Mouse (Mus musculus) retina, embryonic 14.5 days (tissue): ENCODE results near the gene Slc8a3.
A peak's percentile ranks its signal among the peaks of the same experiment; 100 is the strongest.

Experiments
- DNase-seq: peaks from one replicate; pipeline ENCODE4 v3.0.0-alpha.2; 2015; ENCODE audit warnings: low spot score

Slc8a3 gene

DNA sequence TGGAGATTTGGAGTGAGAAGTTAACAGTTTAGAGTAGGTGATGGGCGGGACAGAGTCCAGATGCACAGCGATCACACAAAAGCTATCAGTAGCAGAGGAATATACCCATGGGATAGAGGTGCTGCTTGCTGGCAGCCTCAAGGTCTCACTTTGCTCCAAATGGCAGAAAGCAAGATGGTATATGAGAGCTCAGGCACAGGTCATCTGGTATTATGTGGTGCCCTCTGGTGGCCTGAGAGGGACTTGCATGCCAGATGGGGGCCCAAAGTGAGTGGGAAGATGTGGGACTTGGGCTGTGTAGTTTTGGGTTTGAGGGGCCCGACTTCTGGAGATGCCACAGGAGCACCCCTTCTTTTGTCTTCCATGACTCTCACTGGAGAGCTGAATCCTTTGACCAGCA, 150.9 kb downstream of the Slc8a3 start:
- DNase-seq, result peak; percentile 84

DNA sequence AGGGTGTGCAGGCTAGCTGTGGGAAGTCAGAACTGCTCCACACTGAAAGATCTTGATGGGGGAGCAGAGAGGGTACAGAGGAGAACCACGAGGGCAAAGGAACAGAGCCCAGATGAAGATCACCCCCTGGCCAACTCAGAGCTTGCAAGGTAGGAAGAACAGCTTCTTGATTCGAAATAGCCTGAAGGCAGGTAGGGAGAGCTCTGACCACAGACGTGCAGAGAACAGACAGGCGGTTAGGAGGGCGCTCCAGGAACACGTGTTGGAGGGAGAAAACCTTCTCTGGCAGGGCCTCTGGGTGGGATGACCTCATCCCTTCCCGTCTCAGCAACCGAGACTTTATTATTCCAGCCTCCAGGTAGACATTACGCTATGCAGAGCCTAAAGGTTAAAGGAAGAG, 157.7 kb downstream of the Slc8a3 start:
- DNase-seq, result no peak

DNA sequence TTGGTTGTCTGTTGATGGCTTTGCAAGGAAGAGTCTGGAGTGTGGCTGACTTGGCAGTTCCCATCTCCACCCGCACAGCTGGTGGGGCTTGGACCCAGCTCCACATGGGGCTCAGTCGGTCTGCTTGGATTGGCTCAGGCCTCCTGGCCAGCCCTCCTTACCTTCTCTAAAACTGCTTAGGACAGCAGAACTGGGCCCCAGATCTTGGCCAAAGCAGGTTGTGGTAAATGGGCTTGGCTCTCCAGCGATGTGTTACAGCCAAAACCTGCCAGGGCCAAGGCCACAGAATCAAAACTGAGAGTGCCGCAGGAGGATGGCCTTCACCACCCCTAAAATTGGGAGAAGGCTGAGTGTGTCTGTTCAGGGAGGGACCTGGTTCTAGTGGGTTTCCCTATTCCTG, 159.1 kb downstream of the Slc8a3 start:
- DNase-seq, result no peak

DNA sequence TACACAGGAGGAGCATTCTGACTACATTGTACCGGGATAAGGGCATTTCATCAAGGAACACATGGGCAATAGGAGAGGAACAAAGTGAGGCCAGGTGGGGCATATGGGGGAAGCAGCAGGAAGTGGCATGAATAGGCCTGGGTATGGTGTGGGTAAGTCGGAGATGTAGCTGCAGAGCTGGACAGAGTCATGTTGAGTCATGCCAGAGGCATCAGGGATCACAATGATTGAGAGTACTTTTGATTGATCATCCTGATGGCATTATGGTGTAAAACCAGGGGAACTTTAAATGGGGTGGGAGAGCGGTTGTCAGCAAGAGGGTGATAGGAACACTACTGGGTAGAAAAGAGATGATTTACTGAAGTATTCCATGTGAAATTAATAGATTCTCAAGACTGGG, 160.0 kb downstream of the Slc8a3 start:
- DNase-seq, result no peak

DNA sequence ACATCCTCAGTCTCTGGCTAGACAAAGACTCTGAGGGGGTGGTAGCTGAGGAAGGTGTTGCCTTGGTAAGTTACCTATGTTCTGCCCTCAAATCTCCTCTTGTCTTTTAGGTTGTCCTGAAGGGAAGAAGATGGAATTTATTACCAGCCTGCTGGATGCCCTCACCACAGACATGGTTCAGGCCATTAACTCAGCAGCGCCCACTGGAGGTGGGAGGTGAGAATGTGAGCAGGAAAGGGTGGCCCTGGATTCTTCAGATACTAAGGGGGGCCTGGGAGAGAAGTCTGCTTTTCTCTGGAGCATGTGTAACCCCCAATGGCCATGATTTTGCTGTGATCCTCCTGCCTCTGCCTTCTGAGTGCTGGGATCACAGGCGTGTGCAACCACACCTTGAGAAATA, 162.9 kb downstream of the Slc8a3 start:
- no peak for DNase-seq

DNA sequence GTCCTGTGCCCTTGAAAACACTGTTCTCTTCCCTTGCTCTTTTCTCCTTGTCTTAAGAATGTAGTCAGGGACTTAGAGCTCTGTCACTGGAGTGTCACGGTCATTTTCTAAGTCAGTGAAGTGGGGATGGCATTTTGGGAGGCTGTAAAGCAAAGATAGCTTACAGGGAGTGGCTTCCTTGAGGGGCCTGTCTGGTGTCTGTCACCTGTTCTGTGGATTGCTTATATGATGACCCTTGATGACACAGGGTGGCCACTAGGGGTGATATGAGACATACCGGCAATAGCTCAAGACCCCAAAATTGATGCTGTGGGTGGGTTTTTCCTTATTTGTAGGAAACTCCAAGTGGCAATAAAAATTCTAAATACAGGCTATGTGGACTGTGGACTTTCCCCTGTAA, 164.5 kb downstream of the Slc8a3 start:
- DNase-seq, result peak; percentile 43

DNA sequence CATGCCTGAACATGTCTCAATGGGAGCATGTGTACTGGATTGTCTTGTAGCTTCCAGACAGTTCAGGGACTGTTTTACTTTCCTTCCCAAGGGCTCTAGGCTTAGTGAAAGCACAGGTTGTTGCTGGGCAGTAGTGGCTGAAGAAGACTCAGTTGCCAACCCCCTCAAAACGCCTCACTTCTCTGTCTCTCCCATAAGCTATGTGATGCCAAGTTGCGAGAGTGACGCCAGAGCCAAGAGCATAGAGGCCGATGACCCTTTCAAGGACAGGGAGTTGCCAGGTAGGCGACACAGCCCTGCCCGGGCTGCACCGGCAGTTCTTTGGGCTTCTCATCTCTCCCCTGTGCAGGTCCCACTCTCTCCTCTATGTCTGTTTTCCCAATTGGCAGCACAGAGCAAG, 164.9 kb downstream of the Slc8a3 start:
- no peak for DNase-seq

DNA sequence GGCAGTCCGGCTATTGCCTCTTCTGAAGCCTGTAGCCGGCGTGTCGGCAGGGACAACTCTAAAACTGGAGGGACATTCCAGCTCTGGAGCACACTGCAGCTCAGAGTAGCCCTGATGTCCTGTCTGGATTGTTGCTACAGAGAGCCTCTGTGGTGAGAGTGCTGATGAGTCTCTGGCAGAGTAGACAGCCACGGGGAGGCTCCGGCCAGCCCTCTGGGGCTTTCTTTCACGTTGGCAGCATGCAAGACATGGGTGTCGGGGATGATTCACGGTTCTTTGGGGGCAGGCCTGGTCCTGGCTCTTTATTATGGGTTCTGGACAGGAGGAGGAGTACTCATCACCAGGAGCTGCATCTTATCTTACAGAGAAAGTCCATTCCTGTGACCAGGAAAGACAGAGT, 165.8 kb downstream of the Slc8a3 start:
- no peak for DNase-seq

DNA sequence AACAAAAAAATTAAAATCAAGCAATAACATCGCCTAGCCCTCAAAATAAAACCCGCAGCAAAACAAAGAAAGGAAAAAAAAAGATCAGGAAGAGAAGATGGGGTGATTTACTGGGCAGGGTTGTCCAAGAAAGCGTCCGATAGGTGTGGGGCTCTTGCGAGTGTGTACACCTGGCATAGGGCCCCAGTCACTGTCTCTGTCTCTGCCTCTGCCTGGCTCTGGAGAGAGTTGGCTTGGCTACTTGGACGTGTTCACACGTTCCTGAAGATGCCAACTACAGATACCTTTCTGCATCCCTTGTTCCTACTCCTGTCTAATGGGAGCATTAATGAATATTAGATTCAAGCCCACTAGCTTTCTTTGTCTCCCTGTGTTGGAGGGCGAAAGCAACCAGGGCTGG, 166.4 kb downstream of the Slc8a3 start:
- DNase-seq, result no peak

DNA sequence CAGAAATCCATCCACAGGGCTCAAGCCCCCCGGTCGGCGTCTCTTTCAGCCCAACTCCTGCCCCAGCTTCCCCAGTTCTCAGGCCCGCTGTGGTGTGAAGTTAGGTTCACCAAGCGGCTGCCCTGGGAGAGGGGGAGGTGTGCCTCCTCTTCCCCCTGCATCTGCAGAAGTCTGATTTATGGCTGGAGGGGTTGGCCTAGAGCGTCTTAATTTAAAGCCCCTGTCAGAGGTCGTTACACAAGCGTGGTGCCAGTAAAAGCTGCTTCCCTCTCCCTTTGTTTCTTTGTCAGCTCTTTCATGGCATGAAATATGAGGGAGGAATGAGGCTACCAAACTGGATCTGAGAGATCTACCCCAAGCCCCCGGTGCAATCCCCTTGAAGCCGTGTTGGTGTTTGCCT, 166.9 kb downstream of the Slc8a3 start:
- no peak for DNase-seq

DNA sequence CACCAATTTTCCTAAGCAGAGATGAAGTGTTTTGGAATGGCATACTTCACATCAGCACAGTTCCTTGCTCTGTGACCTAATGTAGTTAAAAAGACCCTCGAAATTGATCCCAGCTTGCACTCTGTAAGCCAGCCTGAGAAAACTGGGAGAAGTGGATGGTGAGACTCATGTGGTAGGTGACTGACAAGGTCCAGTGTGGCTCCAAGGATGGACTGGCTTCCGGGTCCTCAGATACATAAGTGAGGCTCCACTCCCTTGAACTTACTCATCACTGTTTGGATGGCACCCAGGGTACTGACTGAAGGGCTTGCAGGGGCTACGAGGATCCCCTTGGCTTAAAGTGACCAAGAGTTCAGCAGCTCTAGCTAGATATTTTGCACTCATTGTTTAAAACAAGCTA, 169.4 kb downstream of the Slc8a3 start:
- no peak for DNase-seq

DNA sequence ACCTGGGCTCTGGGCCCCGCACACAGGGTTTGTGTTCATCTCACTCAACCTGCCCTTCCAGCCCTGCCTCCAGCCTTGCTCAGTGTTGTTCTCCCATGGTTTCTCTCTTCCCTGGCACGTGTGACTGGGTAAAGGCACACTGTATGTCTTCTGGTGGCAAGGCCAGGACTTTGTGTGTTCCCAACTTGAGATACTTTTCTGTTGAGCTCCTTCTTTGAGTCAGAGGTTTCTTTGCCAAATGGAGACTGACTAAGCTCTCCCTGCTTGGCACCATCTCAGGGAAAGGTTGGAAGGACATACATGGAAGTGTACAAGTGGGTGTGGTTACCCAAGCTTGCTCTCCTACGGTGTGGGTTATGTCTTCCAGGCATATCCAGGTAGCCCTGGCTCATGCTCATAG, 169.8 kb downstream of the Slc8a3 start:
- no peak for DNase-seq

DNA sequence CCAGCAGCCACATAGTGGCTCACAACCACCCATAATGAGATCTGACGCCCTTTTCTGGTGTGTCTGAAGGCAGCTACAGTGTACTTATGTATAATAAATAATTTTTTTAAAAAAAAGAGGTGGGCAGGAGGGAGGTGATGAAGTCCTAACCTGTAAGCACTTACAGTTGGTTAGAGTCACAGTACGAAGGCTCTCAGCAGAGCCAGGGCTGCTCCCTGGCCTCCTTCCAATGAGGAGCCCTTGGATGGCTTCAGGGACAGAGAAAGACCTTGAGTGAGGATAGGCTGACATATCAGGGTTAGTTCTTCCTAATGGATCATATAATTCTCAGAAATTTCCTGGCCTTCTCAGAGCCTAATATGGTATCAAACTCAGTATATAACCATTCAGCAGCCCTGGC, 171.7 kb downstream of the Slc8a3 start:
- DNase-seq, result no peak

DNA sequence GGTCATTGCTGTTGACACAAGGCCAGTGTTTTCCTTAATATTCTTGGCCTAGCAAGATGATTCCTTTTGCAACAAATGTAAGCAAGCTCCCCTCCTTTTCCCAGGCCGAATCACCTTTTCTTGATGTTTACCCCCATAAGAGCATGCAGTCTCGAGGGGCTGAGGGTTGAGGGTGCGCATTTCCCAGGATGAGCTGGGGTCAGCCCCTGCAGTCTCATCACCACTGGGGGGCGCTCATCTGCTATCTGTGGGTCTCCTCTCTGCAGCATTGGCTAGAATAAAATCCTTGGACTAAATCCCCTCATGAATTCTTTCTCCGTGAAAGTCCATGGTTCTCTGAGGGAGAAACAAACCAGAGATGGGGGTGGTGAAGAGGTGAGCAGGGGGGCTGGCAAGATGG, 172.1 kb downstream of the Slc8a3 start:
- DNase-seq, result peak; percentile 68

DNA sequence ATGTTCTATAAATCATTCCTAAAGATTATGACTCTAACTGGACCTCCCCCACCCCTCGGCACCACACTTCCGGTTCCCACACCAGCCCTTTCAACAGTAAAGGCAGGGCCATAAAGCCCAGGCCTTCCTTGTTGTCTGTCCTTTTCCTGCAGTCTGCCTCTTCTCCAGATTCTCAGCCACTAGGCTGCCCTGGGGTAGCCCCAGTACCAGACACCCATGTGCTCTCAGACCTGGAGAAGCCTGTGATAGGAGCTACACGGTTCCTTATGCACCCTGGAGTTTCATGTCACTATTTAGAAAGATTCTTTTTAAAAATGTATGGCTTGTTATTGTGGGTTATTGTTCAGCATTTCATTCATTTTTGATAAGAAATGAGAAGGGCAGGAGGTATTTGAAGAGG, 172.6 kb downstream of the Slc8a3 start:
- no peak for DNase-seq

DNA sequence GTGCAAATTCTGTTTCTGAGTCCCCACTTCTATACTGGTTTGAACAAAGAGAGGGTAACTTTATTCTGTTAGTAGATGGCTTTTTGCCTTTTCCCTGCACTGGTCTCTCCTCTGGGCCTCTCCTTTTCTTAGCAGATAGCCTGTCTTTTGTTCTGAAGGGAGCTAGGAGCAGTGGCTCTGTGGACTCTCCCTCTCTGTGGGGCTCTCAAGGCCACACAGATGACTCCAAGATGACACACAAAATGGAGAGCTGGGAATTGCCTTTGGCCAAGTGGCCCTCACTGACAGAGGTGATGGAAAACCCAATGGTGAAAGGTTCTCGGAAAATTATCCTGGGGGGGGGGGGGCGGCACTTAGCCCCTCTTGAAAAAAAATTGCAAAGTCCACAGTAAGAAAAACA, 173.0 kb downstream of the Slc8a3 start:
- no peak for DNase-seq

DNA sequence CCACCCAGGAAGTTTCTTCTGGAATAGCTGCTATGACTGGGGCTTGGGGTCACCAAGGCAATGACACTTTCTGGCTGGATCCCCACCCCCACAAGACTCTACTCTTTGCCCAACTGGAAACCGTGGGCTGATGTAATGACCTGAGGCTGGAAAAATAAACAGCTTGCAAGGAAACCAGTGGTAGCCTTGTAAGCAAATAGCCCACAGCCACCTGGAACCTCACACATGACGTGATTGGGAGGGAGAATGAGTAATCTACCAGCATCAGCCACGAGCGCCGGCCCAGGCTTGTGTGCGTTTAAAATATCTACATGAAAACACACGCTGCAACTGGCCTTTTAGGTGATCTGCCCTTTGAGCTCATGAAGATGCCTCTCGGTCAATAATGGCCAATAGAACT, 176.1 kb downstream of the Slc8a3 start:
- no peak for DNase-seq

DNA sequence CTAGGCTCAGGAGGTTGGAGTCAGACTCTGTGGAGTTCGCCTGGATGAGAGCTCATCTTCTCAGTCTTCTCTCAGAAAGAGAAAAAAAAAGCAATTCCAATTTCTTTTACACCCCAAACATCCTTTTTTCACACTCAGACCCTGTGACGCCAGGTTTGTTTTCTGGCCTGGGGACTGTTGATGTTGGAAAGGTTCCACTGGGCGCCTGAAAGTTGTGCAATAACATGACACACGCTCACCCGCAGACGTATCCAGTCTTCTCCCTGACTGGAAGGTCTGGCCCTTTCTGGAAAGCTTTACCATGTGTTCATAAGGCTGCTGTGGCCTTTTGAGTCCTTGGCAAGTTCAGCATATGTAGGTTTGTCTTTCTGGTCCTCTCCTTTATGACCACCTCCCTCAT, 177.3 kb downstream of the Slc8a3 start:
- DNase-seq, result no peak

DNA sequence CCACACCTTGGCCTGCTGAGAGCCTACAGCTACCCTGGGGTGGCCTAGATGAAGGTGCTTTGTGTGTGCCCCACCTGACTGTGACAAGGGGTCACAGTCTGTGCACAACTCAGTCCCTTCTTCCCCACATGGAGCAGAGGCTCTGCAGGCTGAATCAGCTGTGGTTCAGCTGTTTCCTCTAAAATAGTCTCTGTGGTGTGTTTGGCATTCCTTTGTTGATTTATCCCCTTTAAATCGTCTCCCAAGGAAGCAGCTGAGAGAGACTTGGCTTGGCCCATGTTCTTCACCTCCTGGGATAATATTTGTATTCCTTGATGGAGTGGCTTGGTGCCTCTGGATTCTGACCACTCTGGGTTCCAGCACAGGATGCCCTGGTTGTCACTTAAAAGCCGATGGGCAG, 180.9 kb downstream of the Slc8a3 start:
- DNase-seq, result no peak

DNA sequence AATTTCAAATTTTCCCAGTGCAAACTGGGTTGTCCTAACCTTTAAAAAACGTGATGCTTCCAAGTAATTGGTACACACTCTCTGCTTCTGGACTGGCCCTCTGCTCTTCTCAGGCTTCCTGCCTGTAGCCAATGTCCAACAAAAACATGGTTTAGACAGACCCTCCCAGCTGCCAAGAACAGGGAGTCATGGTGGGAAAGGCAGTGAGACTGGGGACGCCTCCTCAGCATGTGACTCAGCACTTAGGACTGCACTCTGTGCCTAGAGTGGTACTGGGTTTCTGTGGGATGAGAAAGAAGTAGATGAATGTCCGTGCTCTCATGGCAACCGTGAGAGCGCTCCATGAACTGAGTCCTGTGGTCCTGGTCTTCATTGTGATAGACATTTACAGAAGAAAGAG, 182.1 kb downstream of the Slc8a3 start:
- DNase-seq, result no peak

DNA sequence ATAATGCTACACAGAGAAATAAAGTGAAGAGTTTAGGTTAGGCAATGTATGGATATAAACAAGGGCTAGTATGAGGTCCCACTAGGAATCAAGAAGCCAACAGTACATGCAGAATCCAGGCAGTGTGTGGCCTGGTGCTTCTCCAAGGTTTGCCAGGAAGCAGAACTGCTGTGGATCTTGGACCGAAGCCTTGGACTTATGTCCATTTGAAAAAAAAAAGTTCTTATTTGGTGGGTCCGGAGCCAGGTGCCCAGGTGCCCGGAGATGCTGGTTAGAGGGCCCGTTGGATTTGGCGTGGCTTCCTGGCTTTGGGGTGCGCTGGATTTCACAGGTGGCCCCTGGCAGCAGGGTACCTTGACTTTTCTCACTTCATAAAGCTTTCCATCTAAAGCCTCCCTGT, 185.0 kb downstream of the Slc8a3 start:
- no peak for DNase-seq
